Mouse (Mus musculus): ENCODE results near the gene Sox5.

GRCm38 (mm10) chr6:144105645-144106044 is 676.1 kb downstream of the Sox5 start:
- TF ChIP-seq EP300 (IDR thresholded peaks at IDR 0.05; ENCODE audit: low read depth) (no peak), CTCF (IDR thresholded peaks at IDR 0.05; ENCODE audit: low read depth) (no peak)

Measured in heart, postnatal 0 days (tissue).